Mouse (Mus musculus) limb, embryonic 13.5 days (tissue): ENCODE data around the gene Dnal4. TPM values are rescaled to one million over a fixed set of nuclear protein-coding genes. Genes with fewer than 3 reads are reported as not detected.

Experiments
- ATAC-seq: fragments of 200-750 bp; cut with Nextera tagmentation; 2 replicates; pipeline ENCODE4 v1.8.0; 2017; ENCODE audit warnings: low read depth, moderate number of reproducible peaks, moderate TSS enrichment; ENCODE audit not compliant: low FRiP score
- H3K27ac ChIP-seq: fragments of 300-500 bp; sonication (generic); 2 replicates; pipeline ENCODE4 v1.5.1; 2015; ENCODE audit warnings: inconsistent platforms, mild to moderate bottlenecking, moderate library complexity
- H3K27me3 ChIP-seq: fragments of 300-500 bp; sonication (generic); 2 replicates; pipeline ENCODE4 v1.6.1; 2015; ENCODE audit warnings: mild to moderate bottlenecking, inconsistent platforms
- H3K36me3 ChIP-seq: fragments of 300-500 bp; sonication (generic); 2 replicates; pipeline ENCODE4 v1.6.1; 2015; ENCODE audit warnings: inconsistent platforms, mild to moderate bottlenecking, moderate library complexity
- H3K4me1 ChIP-seq: fragments of 300-500 bp; sonication (generic); 2 replicates; pipeline ENCODE4 v1.6.1; 2015; ENCODE audit warnings: inconsistent platforms
- H3K4me2 ChIP-seq: fragments of 300-500 bp; sonication (generic); replicated peaks from 2 replicates; pipeline ENCODE4 v1.6.1; 2015; ENCODE audit warnings: inconsistent platforms, mild to moderate bottlenecking, moderate library complexity
- H3K4me3 ChIP-seq: fragments of 300-500 bp; sonication (generic); 2 replicates; pipeline ENCODE4 v1.5.1; 2015; ENCODE audit warnings: moderate library complexity, mild to moderate bottlenecking, inconsistent platforms
- H3K9ac ChIP-seq: fragments of 300-500 bp; sonication (generic); 2 replicates; pipeline ENCODE4 v1.6.1; 2015; ENCODE audit warnings: mild to moderate bottlenecking, inconsistent platforms
- H3K9me3 ChIP-seq: fragments of 300-500 bp; sonication (generic); 2 replicates; pipeline ENCODE4 v1.6.1; 2016; ENCODE audit warnings: inconsistent platforms
- WGBS: fragments of 180-500 bp; shearing (Covaris S2); methylation state at CpG from one replicate; pipeline ENCODE4 v1.1.7; 2015; 5-methylcytosine and 5-hydroxymethylcytosine counted together
- polyA plus RNA-seq: library from polyadenylated mRNA; unstranded; fragments of >200 nt; fragmentation: Nextera tagmentation; extraction: Ambion mirVana; gene quantifications from 2 replicates; pipeline ENCODE4 v1.2.1, GENCODE M21; 2015

The Dnal4 gene
- polyA plus RNA-seq, 1 experiment from 2014 or later = 69.5 TPM

DNA sequence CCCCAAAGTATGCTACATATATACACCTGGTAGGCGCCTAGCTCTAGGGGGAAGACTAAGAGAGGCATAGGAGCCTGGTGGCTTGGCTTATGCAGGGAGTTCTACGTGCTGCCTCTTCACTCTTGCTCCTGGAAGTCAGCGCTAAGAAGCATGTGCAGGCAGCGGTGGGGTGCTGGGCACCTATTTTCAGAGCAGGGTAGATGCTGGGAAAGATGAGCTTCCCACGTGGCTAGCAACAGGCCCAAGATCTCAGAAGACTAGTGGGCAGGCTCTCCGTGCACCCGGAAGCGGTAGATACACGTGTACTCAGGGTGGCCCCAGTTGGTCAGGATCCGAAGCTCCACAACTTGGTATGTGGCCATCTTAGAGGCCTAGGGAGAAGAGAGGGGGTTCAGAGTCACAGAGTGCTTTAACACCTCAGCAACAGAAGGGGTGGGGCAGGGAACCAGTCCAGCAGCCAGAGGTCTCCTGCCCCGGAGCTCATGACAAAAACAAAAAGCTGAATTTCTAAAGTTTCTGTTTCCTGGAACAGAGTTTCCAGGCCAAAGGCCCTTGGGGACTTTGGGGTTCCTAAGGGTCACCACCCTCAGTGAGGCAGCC is 52.4 kb downstream of the Dnal4 start:
- Histone ChIP-seq H3K4me3 (no peak overlapping the region), H3K27ac (no peak overlapping the region), H3K9ac (no peak overlapping the region), H3K27me3 (no peaks in the 10 kb centered on the region), H3K4me2 (no peak overlapping the region), H3K9me3 (no peaks in the 10 kb centered on the region), H3K36me3 (peaks cover 78% of the 10 kb centered on the region), H3K4me1 (0 out of 2 replicates have a peak, but pooled peaks cover 3% of the 10 kb centered on the region)
- no peak for ATAC-seq
- 91% methylated on average over 11 of the region's 11 CpGs for WGBS

DNA sequence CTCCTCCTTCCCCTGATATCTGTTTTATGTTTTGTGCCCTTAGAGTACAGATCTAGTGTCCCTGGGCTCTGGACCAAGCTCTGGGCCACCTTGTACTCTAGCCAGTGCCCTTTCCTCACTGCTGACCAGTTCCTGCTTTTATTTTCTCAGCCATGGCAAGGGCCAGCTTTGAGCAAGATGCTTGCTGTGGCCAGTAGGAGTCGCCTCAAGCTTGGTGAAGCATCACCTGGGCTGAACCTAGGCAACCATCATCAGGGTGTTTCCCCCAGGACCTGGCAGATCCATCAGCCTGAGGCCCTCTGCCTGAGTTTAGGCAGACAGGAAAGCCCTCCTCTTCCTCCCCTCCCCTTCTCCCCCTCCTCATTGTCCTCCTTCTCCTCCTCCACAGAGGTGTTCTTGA is 54.2 kb downstream of the Dnal4 start:
- no peak overlapping the region for H3K4me2 ChIP-seq
- WGBS = 26% methylated on average over 1 of the region's 1 CpGs
- ATAC-seq = no peak
- peaks cover 79% of the 10 kb centered on the region for H3K36me3 ChIP-seq
- no peak overlapping the region for H3K27ac ChIP-seq
- 0 out of 2 replicates have a peak overlapping the region, but pooled peaks have one; percentile 25 for H3K9ac ChIP-seq
- H3K4me1 ChIP-seq = 0 out of 2 replicates have a peak, but pooled peaks cover 3% of the 10 kb centered on the region
- no peak overlapping the region for H3K4me3 ChIP-seq
- H3K9me3 ChIP-seq = no peaks in the 10 kb centered on the region
- H3K27me3 ChIP-seq = no peaks in the 10 kb centered on the region

DNA sequence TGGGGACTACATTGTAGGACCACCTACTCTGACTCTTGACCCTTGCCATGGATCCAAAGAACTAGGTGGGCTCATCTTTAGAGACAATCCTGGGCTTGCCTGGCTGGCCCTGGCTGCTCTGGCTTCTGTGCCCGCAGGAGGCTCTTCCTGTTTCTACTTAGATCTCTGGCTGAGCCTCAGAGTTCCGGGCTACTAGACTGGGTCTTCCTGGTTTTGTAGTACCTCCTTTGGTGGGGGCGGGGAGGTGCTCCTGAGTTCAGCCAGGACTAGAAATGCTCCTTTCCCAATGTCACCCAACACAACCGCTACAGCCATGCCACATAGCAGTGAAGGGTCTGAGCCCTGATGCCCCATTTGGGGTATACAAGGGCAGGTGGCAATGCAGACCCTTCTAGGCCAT is 56.9 kb downstream of the Dnal4 start:
- no peak overlapping the region for H3K9ac ChIP-seq
- no peaks in the 10 kb centered on the region for H3K27me3 ChIP-seq
- H3K4me3 ChIP-seq = no peak overlapping the region
- no peak overlapping the region for H3K27ac ChIP-seq
- no peaks in the 10 kb centered on the region for H3K9me3 ChIP-seq
- 83% methylated on average over 4 of the region's 4 CpGs for WGBS
- H3K4me1 ChIP-seq = 0 out of 2 replicates have a peak, but pooled peaks cover 3% of the 10 kb centered on the region
- H3K4me2 ChIP-seq = no peak overlapping the region
- H3K36me3 ChIP-seq = peaks cover 79% of the 10 kb centered on the region
- no peak for ATAC-seq

DNA sequence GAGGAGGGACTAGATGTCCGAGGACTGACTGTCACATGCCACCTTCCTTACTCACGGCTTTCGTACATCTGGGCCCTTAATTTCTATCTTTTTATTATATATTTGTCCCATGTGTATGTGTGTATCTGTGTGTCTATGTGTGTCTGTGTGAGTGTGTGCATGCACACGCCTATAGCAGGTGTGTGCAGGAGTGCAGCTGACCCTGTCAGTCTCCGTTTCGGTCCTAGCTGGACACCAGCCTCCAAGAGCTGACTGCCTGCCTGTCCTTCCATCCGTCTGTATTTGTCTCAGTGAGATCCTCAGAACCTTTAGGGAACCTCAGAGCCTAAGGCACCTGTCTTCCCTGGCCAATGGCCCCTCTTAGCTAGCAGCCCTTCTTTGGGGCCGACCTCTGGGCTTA is 57.4 kb downstream of the Dnal4 start:
- ATAC-seq = no peak
- Histone ChIP-seq H3K9me3 (no peaks in the 10 kb centered on the region), H3K4me1 (0 out of 2 replicates have a peak, but pooled peaks cover 3% of the 10 kb centered on the region), H3K27me3 (no peaks in the 10 kb centered on the region), H3K9ac (no peak overlapping the region), H3K36me3 (peaks cover 79% of the 10 kb centered on the region), H3K27ac (no peak overlapping the region), H3K4me2 (no peak overlapping the region), H3K4me3 (no peak overlapping the region)
- WGBS = 90% methylated on average over 8 of the region's 8 CpGs

DNA sequence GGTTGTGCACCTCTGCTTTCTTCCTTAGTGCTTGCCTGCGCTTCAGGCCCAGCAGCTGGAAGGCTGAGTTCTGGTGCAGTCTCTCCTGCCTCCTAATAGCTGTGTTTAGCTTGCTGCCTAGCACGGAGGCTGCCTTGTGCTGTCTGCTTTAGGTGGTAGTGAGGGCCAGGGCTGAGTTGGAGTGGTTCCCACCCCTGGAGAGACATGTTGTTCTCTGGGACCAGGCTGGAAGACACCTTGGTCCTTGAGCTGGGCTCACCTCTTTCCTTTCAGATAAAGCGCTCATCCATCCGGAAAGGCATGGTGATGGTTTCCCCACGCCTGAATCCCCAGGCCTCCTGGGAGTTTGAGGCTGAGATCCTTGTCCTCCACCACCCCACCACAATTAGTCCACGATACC is 60.9 kb downstream of the Dnal4 start:
- H3K9me3 ChIP-seq = no peaks in the 10 kb centered on the region
- 93% methylated on average over 6 of the region's 6 CpGs for WGBS
- no peak overlapping the region for H3K4me2 ChIP-seq
- no peaks in the 10 kb centered on the region for H3K27me3 ChIP-seq
- H3K27ac ChIP-seq = no peak overlapping the region
- H3K9ac ChIP-seq = no peak overlapping the region
- H3K36me3 ChIP-seq = peaks cover 98% of the 10 kb centered on the region
- no peak overlapping the region for H3K4me3 ChIP-seq
- H3K4me1 ChIP-seq = 0 out of 2 replicates have a peak, but pooled peaks cover 3% of the 10 kb centered on the region
- ATAC-seq = no peak

DNA sequence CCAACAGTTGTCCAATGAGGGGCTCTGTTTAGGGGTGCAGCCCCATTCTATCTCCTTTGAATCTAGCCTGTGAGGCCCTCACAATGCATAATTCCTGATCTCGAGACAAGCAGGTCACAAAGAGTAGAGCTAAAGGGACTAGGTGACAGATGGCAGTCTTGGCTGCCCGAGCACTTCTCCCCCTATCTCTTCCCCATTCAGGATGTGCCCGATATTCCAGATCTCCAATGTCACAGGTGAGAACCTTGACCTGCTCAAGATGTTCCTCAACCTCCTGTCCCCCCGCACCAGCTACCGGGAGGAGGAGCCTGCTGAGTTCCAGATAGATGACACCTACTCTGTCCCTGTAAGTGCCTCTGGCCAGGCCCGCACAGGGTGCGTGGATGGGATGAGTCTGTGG is 62.0 kb downstream of the Dnal4 start:
- no peak overlapping the region for H3K4me3 ChIP-seq
- H3K4me2 ChIP-seq = no peak overlapping the region
- ATAC-seq = no peak
- H3K4me1 ChIP-seq = no peaks in the 10 kb centered on the region
- no peak overlapping the region for H3K27ac ChIP-seq
- no peak overlapping the region for H3K9ac ChIP-seq
- H3K27me3 ChIP-seq = no peaks in the 10 kb centered on the region
- no peaks in the 10 kb centered on the region for H3K9me3 ChIP-seq
- WGBS = 95% methylated on average over 7 of the region's 7 CpGs
- H3K36me3 ChIP-seq = peaks cover 99% of the 10 kb centered on the region

Other genes with a start within 250 kb of the Dnal4 start
- 62.3 and 62.9 TPM in 2 replicates for gene Ddx17, start 231.1 kb downstream of the Dnal4 start, polyA plus RNA-seq
- 2.7 and 3.2 TPM in 2 replicates for gene Dmc1, start 172.7 kb downstream of the Dnal4 start, polyA plus RNA-seq
- gene Fam227a, start 118.9 kb downstream of the Dnal4 start, polyA plus RNA-seq = 1.4 and 2.2 TPM in 2 replicates
- gene Cby1, start 118.7 kb downstream of the Dnal4 start, polyA plus RNA-seq = 55.1 and 59.5 TPM in 2 replicates
- gene Tomm22, start 107.0 kb downstream of the Dnal4 start, polyA plus RNA-seq = 221 and 226 TPM in 2 replicates
- 24.8 and 26.7 TPM in 2 replicates for gene Josd1, start 89.9 kb downstream of the Dnal4 start, polyA plus RNA-seq
- 37.1 and 40.8 TPM in 2 replicates for gene Gtpbp1, start 87.0 kb downstream of the Dnal4 start, polyA plus RNA-seq
- gene Sun2, start 35.3 kb downstream of the Dnal4 start, polyA plus RNA-seq = 5.5 and 7.8 TPM in 2 replicates
- 2.7 and 2.9 TPM in 2 replicates for gene Nptxr, start 26.9 kb upstream of the Dnal4 start, polyA plus RNA-seq
- 0.46 and 0.60 TPM in 2 replicates for gene Npcd, start 56.4 kb upstream of the Dnal4 start, polyA plus RNA-seq
- 45.4 and 54.5 TPM in 2 replicates for gene Cbx6, start 56.8 kb upstream of the Dnal4 start, polyA plus RNA-seq
- gene Apobec3, start 113.8 kb upstream of the Dnal4 start, polyA plus RNA-seq = 13.5 and 14.1 TPM in 2 replicates
- 1.8 and 2.2 TPM in 2 replicates for gene Cbx7, start 193.3 kb upstream of the Dnal4 start, polyA plus RNA-seq
- gene Pdgfb, start 237.1 kb upstream of the Dnal4 start, polyA plus RNA-seq = 3.0 and 3.2 TPM in 2 replicates